Mouse (Mus musculus): ENCODE data around the gene Dynlrb1. TPM values are rescaled to one million over a fixed set of nuclear protein-coding genes. Genes with fewer than 3 reads are reported as not detected.

Dynlrb1 gene
- polyA plus RNA-seq, 1 experiment = 350 TPM

GRCm38 (mm10) chr2:155283793-155284192, 47.5 kb downstream of the Dynlrb1 start:
- TF ChIP-seq CEBPB (IDR thresholded peaks at IDR 0.05; ENCODE audit: low read depth) (no peak), MAX (IDR thresholded peaks at IDR 0.05) (no peak), MYOD1 (IDR thresholded peaks at IDR 0.05; ENCODE audit: control insufficient read depth, insufficient read length, low read depth) (no peak), FOSL1 (IDR thresholded peaks at IDR 0.05; ENCODE audit: insufficient read depth, low read length, poor library complexity, severe bottlenecking) (no peak), CTCF (IDR thresholded peaks at IDR 0.05; ENCODE audit: control insufficient read depth, insufficient read depth, insufficient read length) (no peak), USF1 (IDR thresholded peaks at IDR 0.05; ENCODE audit: low read depth) (no peak), MYOG (IDR thresholded peaks at IDR 0.05; ENCODE audit: control insufficient read depth, extremely low read depth, insufficient read length) (no peak)
- Histone ChIP-seq H3K36me3 (ENCODE audit: control insufficient read depth, insufficient read depth) (no peaks in the 10 kb centered on the region), H3K27me3 (ENCODE audit: control insufficient read depth, insufficient read depth, insufficient read length) (no peaks in the 10 kb centered on the region), H3ac (ENCODE audit: control insufficient read depth, insufficient read length, low read depth) (no peak overlapping the region), H3K4me3 (ENCODE audit: insufficient read depth, poor library complexity, severe bottlenecking) (no peak overlapping the region), H3K79me2 (ENCODE audit: control insufficient read depth, insufficient read depth) (no peaks in the 10 kb centered on the region), H3K79me3 (ENCODE audit: low read depth) (no peaks in the 10 kb centered on the region)

GRCm38 (mm10) chr2:155284647-155285046, 48.3 kb downstream of the Dynlrb1 start:
- TF ChIP-seq CTCF (IDR thresholded peaks at IDR 0.05; ENCODE audit: control insufficient read depth, insufficient read depth, insufficient read length) (no peak), MYOG (IDR thresholded peaks at IDR 0.05; ENCODE audit: control insufficient read depth, extremely low read depth, insufficient read length) (no peak)
- no peaks in the 10 kb centered on the region for H3K36me3 ChIP-seq (ENCODE audit: control insufficient read depth, insufficient read depth)
- no peak overlapping the region for H3K4me3 ChIP-seq (ENCODE audit: insufficient read depth, poor library complexity, severe bottlenecking)
- no peaks in the 10 kb centered on the region for H3K27me3 ChIP-seq (ENCODE audit: control insufficient read depth, insufficient read depth, insufficient read length)
- no peaks in the 10 kb centered on the region for H3K79me3 ChIP-seq (ENCODE audit: low read depth)
- no peak overlapping the region for H3ac ChIP-seq (ENCODE audit: control insufficient read depth, insufficient read length, low read depth)
- no peaks in the 10 kb centered on the region for H3K79me2 ChIP-seq (ENCODE audit: control insufficient read depth, insufficient read depth)

GRCm38 (mm10) chr2:155285744-155286143, 49.4 kb downstream of the Dynlrb1 start:
- TF ChIP-seq FOSL1 (IDR thresholded peaks at IDR 0.05; ENCODE audit: insufficient read depth, low read length, poor library complexity, severe bottlenecking) (no peak), MYOD1 (IDR thresholded peaks at IDR 0.05; ENCODE audit: control insufficient read depth, insufficient read length, low read depth) (no peak), MAX (IDR thresholded peaks at IDR 0.05) (no peak), CTCF (IDR thresholded peaks at IDR 0.05; ENCODE audit: control insufficient read depth, insufficient read depth, insufficient read length) (no peak), CEBPB (IDR thresholded peaks at IDR 0.05; ENCODE audit: low read depth) (no peak), MYOG (IDR thresholded peaks at IDR 0.05; ENCODE audit: control insufficient read depth, extremely low read depth, insufficient read length) (no peak), USF1 (IDR thresholded peaks at IDR 0.05; ENCODE audit: low read depth) (no peak)
- Histone ChIP-seq H3ac (ENCODE audit: control insufficient read depth, insufficient read length, low read depth) (no peak overlapping the region), H3K79me3 (ENCODE audit: low read depth) (no peaks in the 10 kb centered on the region), H3K79me2 (ENCODE audit: control insufficient read depth, insufficient read depth) (no peaks in the 10 kb centered on the region), H3K36me3 (ENCODE audit: control insufficient read depth, insufficient read depth) (no peaks in the 10 kb centered on the region), H3K27me3 (ENCODE audit: control insufficient read depth, insufficient read depth, insufficient read length) (no peaks in the 10 kb centered on the region), H3K4me3 (ENCODE audit: insufficient read depth, poor library complexity, severe bottlenecking) (no peak overlapping the region)

- no peak overlapping the region for H3ac ChIP-seq (ENCODE audit: control insufficient read depth, insufficient read length, low read depth)
- no peaks in the 10 kb centered on the region for H3K27me3 ChIP-seq (ENCODE audit: control insufficient read depth, insufficient read depth, insufficient read length)
- H3K79me3 ChIP-seq (ENCODE audit: low read depth) = no peaks in the 10 kb centered on the region
- no peak overlapping the region for H3K4me3 ChIP-seq (ENCODE audit: insufficient read depth, poor library complexity, severe bottlenecking)
- peaks cover 17% of the 10 kb centered on the region for H3K36me3 ChIP-seq (ENCODE audit: control insufficient read depth, insufficient read depth)
- H3K79me2 ChIP-seq (ENCODE audit: control insufficient read depth, insufficient read depth) = no peaks in the 10 kb centered on the region
- no peak for TF ChIP-seq MYOG (IDR thresholded peaks at IDR 0.05; ENCODE audit: control insufficient read depth, extremely low read depth, insufficient read length)
- no peak for TF ChIP-seq CEBPB (IDR thresholded peaks at IDR 0.05; ENCODE audit: low read depth)
- TF ChIP-seq CTCF (IDR thresholded peaks at IDR 0.05; ENCODE audit: control insufficient read depth, insufficient read depth, insufficient read length) = no peak
- TF ChIP-seq MYOD1 (IDR thresholded peaks at IDR 0.05; ENCODE audit: control insufficient read depth, insufficient read length, low read depth) = no peak
- no peak for TF ChIP-seq USF1 (IDR thresholded peaks at IDR 0.05; ENCODE audit: low read depth)
- TF ChIP-seq FOSL1 (IDR thresholded peaks at IDR 0.05; ENCODE audit: insufficient read depth, low read length, poor library complexity, severe bottlenecking) = no peak
- no peak for TF ChIP-seq MAX (IDR thresholded peaks at IDR 0.05)
These were observed 51.3 kb downstream of the Dynlrb1 start for GRCm38 (mm10) chr2:155287456-155288250.

- Histone ChIP-seq H3ac (ENCODE audit: control insufficient read depth, insufficient read length, low read depth) (no peak overlapping the region), H3K79me3 (ENCODE audit: low read depth) (no peaks in the 10 kb centered on the region), H3K79me2 (ENCODE audit: control insufficient read depth, insufficient read depth) (no peaks in the 10 kb centered on the region), H3K27me3 (ENCODE audit: control insufficient read depth, insufficient read depth, insufficient read length) (no peaks in the 10 kb centered on the region), H3K36me3 (ENCODE audit: control insufficient read depth, insufficient read depth) (peaks cover 25% of the 10 kb centered on the region), H3K4me3 (ENCODE audit: insufficient read depth, poor library complexity, severe bottlenecking) (no peak overlapping the region)
- TF ChIP-seq MYOG (IDR thresholded peaks at IDR 0.05; ENCODE audit: control insufficient read depth, extremely low read depth, insufficient read length) (no peak), CTCF (IDR thresholded peaks at IDR 0.05; ENCODE audit: control insufficient read depth, insufficient read depth, insufficient read length) (no peak), MAX (IDR thresholded peaks at IDR 0.05) (no peak), MYOD1 (IDR thresholded peaks at IDR 0.05; ENCODE audit: control insufficient read depth, insufficient read length, low read depth) (no peak), FOSL1 (IDR thresholded peaks at IDR 0.05; ENCODE audit: insufficient read depth, low read length, poor library complexity, severe bottlenecking) (no peak), CEBPB (IDR thresholded peaks at IDR 0.05; ENCODE audit: low read depth) (no peak), USF1 (IDR thresholded peaks at IDR 0.05; ENCODE audit: low read depth) (no peak)
These were observed 53.7 kb downstream of the Dynlrb1 start for GRCm38 (mm10) chr2:155290066-155290465.
